In genomic region chr6:11710581-11710980, GRCm38 (mm10) we compare ENCODE assay signal across 23 mouse cellular contexts.
DNase-seq lines count a peak whose midpoint lies in the region; ATAC-seq and TF ChIP-seq lines count a peak whose summit lies in the region.
"Had no signal": no experiment of that assay in that cellular context is flagged by ENCODE, and none has a peak within 500 bp of the region (broad histone marks: within the 10 kb centered on the region; RNA-seq: fewer than 3 reads in every experiment).

No protein-coding gene starts in this region.

- DNase-seq in forebrain, embryonic 14.5 days (ENCODE audit: low spot score), result peak; percentile 37
- DNase-seq in layer of hippocampus, adult 2 months (ENCODE audit: low spot score in 2 of 2), result peak in 1 of 2 experiments; percentile 15
- no peak for DNase-seq in layer of hippocampus, adult 9-10 months (ENCODE audit: low spot score)
- no peak for DNase-seq in adrenal gland, adult 18-20 months (ENCODE audit: low spot score in 2 of 2)
- no peak for DNase-seq in cerebellum, postnatal 36 days
- DNase-seq: adrenal gland, adult 8-10 months; adrenal gland, postnatal 25 days; cerebellum, adult 11-12 months; cerebellum, adult 8-10 months; cerebellum, postnatal 10 days; gastrocnemius, adult 2 months; gastrocnemius, postnatal 14 days; heart, adult 11 months; kidney, adult 2 months had no signal

- no peaks in the 10 kb centered on the region for H3K4me1 ChIP-seq in forebrain, embryonic 14.5 days (ENCODE audit: control insufficient read depth, insufficient read depth, low read length)
- H3K4me1 ChIP-seq in forebrain, embryonic 12.5 days, result no peaks in the 10 kb centered on the region
- H3K4me1 ChIP-seq in forebrain, embryonic 16.5 days (replicated peaks; ENCODE audit: control insufficient read depth, insufficient read depth, low read length), result no peaks in the 10 kb centered on the region
- H3K4me1 ChIP-seq: embryonic facial prominence, embryonic 13.5 days; hindbrain, embryonic 12.5 days; hindbrain, embryonic 15.5 days; kidney, embryonic 15.5 days had no signal

- H3K4me2 ChIP-seq in forebrain, embryonic 14.5 days (ENCODE audit: low read length), result no peak overlapping the region
- H3K4me2 ChIP-seq in forebrain, embryonic 12.5 days, result no peak overlapping the region
- no peak overlapping the region for H3K4me2 ChIP-seq in forebrain, embryonic 16.5 days (ENCODE audit: low read length)
- H3K4me2 ChIP-seq: embryonic facial prominence, embryonic 13.5 days; heart, embryonic 11.5 days; hindbrain, embryonic 12.5 days; hindbrain, embryonic 15.5 days; kidney, embryonic 15.5 days had no signal

- H3K27me3 ChIP-seq in forebrain, embryonic 14.5 days (replicated peaks; ENCODE audit: control insufficient read depth, insufficient read depth, low read length), result no peaks in the 10 kb centered on the region
- H3K27me3 ChIP-seq in forebrain, embryonic 12.5 days, result no peaks in the 10 kb centered on the region
- no peaks in the 10 kb centered on the region for H3K27me3 ChIP-seq in forebrain, embryonic 16.5 days (replicated peaks; ENCODE audit: control insufficient read depth, insufficient read depth, low read length)
- H3K27me3 ChIP-seq: embryonic facial prominence, embryonic 13.5 days; hindbrain, embryonic 12.5 days; hindbrain, embryonic 15.5 days; kidney, embryonic 15.5 days had no signal

- 84% methylated on average over 2 of the region's 2 CpGs for WGBS in forebrain, embryonic 14.5 days
- 91% methylated on average over 2 of the region's 2 CpGs for WGBS in forebrain, embryonic 12.5 days
- WGBS in forebrain, embryonic 16.5 days, result 65% methylated on average over 2 of the region's 2 CpGs

- peak; percentile 23; the same call in 1 of the 2 replicates for ATAC-seq in forebrain, embryonic 14.5 days
- no peak for ATAC-seq in forebrain, embryonic 12.5 days (ENCODE audit: low FRiP score)
- peak; percentile 97 for ATAC-seq in forebrain, embryonic 16.5 days
- ATAC-seq: CD4-positive, CD25-positive, alpha-beta regulatory T cell, adult 4 months; intestine, postnatal 0 days had no signal

- no peak for TF ChIP-seq CTCF in layer of hippocampus, adult 2 months (conservative IDR thresholded peaks at IDR 0.05)

- H3K27ac ChIP-seq in forebrain, embryonic 14.5 days (ENCODE audit: low read depth, low read length), result no peak overlapping the region
- no peak overlapping the region for H3K27ac ChIP-seq in forebrain, embryonic 12.5 days
- H3K27ac ChIP-seq in layer of hippocampus, adult 2 months, result peak overlapping the region; percentile 18; the same call in 1 of the 2 replicates
- H3K27ac ChIP-seq in forebrain, embryonic 16.5 days (ENCODE audit: low read length), result no peak overlapping the region
- H3K27ac ChIP-seq: embryonic facial prominence, embryonic 13.5 days; gastrocnemius, adult 2 months; hindbrain, embryonic 12.5 days; hindbrain, embryonic 15.5 days; kidney, embryonic 15.5 days had no signal

- H3K9me3 ChIP-seq in forebrain, embryonic 14.5 days (replicated peaks; ENCODE audit: control insufficient read depth, low read length), result no peaks in the 10 kb centered on the region
- no peaks in the 10 kb centered on the region for H3K9me3 ChIP-seq in forebrain, embryonic 12.5 days
- H3K9me3 ChIP-seq in forebrain, embryonic 16.5 days (ENCODE audit: control insufficient read depth, low read length), result peaks cover 2% of the 10 kb centered on the region; the same call in 1 of the 2 replicates
- H3K9me3 ChIP-seq: embryonic facial prominence, embryonic 13.5 days; hindbrain, embryonic 12.5 days; hindbrain, embryonic 15.5 days; kidney, embryonic 15.5 days had no signal

- H3K4me3 ChIP-seq in forebrain, embryonic 14.5 days (ENCODE audit: low read depth, low read length), result no peak overlapping the region
- no peak overlapping the region for H3K4me3 ChIP-seq in forebrain, embryonic 12.5 days (replicated peaks)
- no peak overlapping the region for H3K4me3 ChIP-seq in layer of hippocampus, adult 2 months
- no peak overlapping the region for H3K4me3 ChIP-seq in forebrain, embryonic 16.5 days (replicated peaks; ENCODE audit: low read length)
- H3K4me3 ChIP-seq: embryonic facial prominence, embryonic 13.5 days; gastrocnemius, adult 2 months; hindbrain, embryonic 12.5 days; hindbrain, embryonic 15.5 days; kidney, embryonic 15.5 days had no signal

- no peak overlapping the region for H3K9ac ChIP-seq in forebrain, embryonic 14.5 days (ENCODE audit: low read length)
- no peak overlapping the region for H3K9ac ChIP-seq in forebrain, embryonic 12.5 days
- H3K9ac ChIP-seq in forebrain, embryonic 16.5 days (replicated peaks; ENCODE audit: low read depth, low read length), result no peak overlapping the region
- H3K9ac ChIP-seq: embryonic facial prominence, embryonic 13.5 days; hindbrain, embryonic 12.5 days; hindbrain, embryonic 15.5 days; kidney, embryonic 15.5 days had no signal

- H3K36me3 ChIP-seq in forebrain, embryonic 14.5 days (ENCODE audit: control insufficient read depth, insufficient read depth, low read length), result no peaks in the 10 kb centered on the region
- no peaks in the 10 kb centered on the region for H3K36me3 ChIP-seq in forebrain, embryonic 12.5 days (replicated peaks)
- H3K36me3 ChIP-seq in forebrain, embryonic 16.5 days (ENCODE audit: control insufficient read depth, insufficient read depth), result no peaks in the 10 kb centered on the region
- H3K36me3 ChIP-seq: embryonic facial prominence, embryonic 13.5 days; hindbrain, embryonic 12.5 days; hindbrain, embryonic 15.5 days; kidney, embryonic 15.5 days had no signal
